Mouse (Mus musculus) 416B (cell line): ENCODE measurements around the gene Fam71e1.

Experiments used
- DNase-seq: peaks from one replicate; pipeline ENCODE4 v3.0.0; 2011; ENCODE audit warnings: low read depth

The Fam71e1 gene

DNA sequence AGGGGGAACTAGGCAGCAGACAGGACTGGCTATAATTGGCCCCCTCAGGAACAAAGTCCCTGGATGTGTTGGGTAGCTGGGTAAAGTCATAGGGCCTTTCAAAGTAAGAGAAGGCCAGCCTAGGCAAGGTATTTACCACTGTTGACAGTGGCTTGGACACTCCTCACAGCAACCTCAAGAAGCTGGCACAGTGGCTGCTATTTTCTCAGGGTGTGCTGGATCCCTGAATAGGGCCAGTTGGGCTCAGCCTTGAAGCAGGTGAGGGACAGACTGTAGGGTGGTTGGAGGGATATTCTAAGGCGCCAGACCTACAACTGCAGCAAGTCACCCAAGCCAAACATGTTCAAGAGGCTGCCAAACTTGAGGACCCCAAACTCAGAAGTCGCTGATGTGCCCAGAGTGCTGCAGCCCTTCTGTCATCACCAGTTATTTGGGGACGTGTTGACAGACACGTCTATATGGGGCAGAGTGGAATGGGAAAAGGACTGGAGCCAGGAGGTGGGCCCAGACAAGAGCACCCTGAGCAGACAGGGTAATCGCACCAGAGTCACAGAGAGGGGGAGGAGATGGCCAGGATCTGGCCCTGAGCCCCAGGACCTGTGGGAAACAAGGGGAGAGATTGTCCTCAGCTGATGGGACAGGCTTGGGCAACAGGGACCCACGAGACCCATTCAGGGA, 24.4 kb upstream of the Fam71e1 start:
- DNase-seq = no peak

DNA sequence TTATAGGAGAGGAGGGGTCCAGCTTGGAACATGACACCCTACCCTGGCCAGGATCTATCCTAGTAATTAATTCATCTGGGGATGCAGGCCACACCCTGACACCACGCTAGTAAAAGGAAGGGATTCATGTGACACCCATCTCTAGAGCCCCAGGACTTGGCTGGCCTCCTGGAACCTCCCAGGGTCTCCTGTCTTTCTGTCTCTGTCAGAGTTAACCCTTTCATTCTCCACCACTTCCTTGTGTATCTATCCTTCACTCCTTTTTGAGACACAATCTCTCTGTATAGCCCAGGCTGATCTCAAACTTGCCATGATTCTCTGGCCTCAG, 23.9 kb upstream of the Fam71e1 start:
- no peak for DNase-seq

DNA sequence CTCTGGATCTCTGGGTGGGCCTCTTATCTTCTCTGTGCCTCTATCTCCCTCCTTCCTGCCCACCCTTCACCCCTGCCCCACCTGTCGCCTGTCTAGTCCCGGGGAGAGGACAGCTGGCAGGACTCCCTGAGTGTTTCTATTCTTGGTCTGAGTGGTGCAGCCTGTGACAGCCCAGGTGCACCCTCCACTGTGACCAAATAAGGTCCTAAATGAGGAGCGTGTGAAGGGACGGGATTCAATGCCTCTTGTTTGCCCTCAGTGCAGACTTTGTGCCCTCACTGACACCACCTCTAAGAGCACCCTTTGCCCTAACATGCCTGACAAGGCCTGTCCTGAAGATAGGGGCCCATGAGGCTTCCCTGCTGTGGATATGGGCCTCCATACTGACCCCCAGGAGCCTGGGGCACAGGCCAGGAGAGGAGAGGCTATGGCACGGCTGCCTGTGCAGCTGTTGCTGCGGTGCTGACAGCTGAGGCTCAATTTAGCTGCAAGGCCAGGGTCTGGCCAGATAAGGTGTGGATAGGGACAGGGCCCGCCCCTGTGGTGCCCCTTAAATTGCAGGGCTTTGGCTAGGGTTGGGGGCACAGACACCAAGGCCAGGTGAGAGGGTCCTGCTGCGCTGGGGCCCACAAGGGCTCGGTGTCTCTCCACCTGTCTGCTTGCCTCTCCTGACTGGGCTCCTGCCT, 23.3 kb upstream of the Fam71e1 start:
- no peak for DNase-seq

DNA sequence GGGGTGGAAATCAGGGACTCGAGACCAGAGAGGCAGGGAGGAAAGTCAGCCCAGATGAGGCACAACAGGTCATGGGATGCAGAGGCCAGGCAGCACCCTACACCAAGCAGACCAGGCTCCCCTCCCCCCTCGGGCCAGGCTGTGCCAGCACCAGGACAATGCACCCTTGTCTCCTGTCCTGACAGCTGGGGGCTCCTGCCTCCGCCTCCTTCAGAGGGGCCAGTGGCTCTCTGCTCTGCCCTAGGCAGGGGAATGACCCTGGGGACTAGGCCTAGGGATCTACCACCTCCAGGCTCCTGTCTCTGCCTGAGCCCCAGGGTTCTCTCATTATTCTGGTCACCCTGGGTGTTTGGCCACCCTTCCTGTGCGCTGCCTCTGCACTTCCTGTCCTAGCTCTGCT, 22.0 kb upstream of the Fam71e1 start:
- no peak for DNase-seq

DNA sequence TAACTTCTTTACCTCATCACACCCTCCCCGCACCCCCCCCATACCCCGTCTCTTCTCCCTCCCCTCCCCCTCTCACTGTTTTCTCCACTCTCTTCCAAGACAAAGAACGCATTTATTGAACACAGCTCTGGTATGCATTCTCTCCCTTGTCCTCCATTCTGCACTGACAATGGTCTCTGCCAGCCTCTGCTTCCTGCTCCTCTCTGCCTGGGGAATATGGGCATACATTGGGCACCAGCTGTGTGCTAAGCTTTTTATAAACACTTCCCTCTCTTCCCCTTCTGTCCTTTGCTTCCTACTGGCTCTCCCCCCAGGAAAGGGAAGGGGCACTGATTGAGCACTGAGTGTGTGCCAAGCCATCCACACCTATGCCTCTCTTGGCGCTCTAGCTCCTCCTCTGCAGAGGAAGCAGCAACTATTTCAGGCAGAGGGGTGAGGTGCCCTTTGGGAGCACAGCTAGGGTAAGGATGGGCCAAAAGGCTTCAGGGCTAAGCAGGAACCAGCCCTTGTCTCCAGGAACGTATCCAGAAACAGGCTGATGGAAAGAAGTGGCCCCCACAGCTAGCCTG, 21.3 kb upstream of the Fam71e1 start:
- no peak for DNase-seq

DNA sequence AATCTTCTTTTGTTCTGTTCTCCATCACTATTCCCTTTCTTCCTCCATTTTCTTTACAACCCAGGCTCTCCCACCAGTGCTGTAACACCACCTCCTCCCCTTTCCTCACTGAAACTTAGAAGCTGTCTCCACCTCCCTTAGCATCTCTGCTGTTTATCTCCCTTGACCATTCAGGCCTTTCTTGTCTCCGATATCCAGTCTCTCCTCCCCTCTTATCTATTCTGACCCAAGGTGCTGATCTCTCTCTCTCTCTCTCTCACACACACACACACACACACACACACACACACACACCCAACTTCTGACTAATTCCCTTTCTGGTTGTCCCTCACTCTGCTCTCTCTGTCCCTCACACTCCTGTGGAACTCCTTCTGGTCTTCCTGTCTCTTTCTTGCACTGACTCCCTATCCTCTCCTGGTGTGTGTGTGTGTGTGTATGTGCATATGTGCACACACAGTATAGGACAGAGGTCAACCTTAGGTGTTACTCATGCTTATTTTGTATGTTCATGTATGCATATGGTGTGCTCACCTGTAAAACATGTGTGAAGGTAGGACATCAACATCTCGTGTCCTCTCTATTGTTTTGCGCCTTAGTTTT, 13.4 kb upstream of the Fam71e1 start:
- no peak for DNase-seq

DNA sequence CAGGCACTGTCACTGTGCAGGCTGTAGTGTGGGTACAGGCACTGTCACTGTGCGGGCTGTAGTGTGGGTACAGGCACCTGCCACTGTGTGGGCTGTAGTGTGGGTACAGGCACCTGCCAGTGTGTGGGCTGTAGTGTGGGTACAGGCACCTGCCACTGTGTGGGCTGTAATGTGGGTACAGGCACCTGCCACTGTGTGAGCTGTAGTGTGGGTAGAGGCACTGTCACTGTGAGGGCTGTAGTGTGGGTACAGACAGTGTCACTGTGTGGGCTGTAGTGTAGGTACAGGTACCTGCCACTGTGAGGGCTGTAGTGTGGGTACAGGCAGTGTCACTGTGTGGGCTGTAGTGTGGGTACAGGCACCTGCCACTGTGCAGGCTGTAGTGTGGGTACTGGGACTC, 12.3 kb upstream of the Fam71e1 start:
- DNase-seq = no peak

DNA sequence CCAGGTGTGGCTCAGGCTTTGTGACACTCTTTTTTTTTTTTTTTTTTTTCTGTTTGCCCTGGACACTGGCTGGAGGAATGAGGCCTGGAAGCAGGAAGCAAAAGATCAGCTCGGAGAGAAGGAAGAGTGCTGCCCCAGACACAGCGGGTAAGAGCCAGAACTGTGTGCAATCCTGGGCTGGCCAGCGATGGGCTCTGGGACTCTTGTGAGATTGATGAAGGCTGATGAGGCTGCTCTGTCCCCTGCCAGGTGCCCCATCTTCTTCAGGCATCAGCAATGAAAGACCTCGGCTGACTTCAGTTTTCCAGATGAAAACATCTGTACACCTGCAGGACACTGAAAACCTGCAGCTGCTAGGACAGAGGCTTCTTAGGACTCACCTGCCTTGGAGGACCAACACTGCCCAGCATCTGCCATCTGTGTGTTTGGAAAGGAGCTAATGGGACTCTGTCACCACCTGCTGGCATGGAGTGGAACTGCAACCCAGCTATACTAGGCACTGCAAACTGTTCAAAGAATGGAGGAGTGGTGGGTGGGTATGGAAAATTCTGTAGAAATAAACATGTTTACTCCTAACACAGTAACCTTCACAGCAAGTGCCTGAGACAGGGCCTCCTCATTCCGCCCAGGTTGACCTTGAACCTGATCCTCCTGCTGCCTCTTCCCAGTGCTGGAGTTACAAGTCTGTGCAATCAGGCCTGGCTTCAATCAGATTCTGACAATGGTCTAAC, 11.4 kb upstream of the Fam71e1 start:
- peak; percentile 60 for DNase-seq

DNA sequence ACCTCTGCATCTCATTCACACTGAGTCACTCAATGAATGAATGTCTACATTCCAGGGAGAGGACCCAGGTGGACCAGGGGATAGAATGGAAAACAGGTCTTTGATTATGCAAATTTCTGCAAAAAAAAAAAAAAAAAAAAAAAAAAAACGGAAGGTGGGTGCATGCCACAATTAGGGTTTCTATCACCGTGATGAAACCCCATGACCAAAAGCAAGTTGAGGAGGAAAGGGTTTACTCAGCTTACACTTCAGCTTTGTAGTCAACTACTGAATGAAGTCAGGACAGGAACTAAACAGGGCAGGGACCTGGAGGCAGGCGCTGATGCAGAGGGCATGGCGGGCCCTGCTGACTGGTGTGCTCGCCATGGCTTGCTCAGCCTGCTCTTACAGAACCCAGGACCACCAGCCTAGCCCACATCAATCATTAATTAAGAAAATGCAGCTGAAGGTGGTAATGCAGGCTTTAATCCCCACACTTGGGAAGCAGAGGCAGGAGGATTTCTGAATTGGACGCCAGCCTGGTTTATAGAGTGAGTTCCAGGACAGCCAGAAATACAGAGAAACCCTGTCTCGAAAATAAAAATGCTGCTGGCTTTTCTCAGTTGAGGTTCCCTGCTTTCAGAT, 10.7 kb upstream of the Fam71e1 start:
- DNase-seq = no peak

DNA sequence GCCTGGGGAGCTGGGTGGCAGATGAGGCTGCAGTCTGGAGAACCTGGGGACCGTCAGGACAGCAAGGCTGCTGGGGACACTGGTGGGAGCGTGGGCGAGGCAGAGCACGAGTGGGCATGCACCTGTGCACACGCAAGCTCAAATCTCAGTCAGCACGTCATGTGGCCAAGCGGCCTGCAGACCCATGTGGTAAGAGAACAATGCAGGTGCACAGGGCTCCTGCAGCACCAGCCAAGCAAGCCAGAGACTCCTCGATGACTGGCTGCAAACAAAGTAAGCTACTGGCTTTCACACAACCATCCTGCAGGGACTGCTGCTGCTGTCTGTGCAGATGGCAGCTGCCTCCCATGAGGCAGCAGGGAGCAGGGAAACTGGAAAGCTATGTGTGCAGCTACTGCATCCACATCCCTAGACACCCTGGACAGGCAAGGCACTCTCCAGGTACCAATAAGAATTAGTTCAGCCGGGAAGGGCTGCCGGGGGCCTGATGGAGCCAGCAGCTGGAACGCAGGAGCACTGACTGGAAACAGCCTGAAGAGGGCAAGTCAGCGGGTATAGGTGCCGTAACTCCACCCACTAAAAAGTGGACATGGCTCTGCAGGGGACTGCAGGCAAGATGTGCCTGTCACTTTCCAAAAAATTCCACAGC, 9.3 kb upstream of the Fam71e1 start:
- no peak for DNase-seq

DNA sequence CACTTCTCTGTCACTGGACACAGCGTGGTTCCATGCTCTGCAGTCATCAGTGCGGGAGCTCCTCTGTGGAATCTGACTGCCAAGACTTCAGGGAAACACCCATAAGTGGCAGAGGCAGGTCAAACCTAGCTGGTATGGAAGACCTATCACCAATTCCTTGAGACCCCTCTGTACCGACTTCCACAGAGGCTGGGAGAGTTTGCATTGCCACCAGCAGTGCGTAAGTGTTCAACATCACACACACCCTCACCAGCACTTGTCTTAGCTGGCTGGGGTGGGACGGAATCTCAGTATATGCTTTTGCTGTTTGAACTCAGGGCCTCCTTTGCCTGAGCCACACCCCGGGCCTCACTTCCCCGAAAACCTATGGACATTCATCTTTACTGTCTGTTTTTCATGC, 8.4 kb upstream of the Fam71e1 start:
- no peak for DNase-seq

DNA sequence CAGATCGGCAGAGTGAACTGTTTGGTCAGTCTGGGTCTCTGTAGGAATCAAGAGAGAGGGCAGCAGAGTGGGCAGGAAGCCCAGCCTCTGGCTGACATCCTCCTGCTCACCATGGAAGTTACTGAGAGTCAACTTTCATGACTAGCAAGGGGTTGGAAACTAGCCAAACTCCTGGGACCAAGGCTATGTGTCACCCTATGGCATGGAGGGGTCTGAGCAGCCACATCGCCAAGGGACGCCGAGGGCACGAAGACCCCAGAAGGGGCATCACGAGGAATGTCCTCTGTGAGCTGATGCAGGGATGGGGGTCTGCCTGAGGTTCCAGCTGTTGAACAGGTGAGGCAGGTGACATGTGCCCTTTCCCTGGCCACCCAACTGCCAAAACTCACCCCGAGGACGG, 7.8 kb upstream of the Fam71e1 start:
- DNase-seq = peak; percentile 23

DNA sequence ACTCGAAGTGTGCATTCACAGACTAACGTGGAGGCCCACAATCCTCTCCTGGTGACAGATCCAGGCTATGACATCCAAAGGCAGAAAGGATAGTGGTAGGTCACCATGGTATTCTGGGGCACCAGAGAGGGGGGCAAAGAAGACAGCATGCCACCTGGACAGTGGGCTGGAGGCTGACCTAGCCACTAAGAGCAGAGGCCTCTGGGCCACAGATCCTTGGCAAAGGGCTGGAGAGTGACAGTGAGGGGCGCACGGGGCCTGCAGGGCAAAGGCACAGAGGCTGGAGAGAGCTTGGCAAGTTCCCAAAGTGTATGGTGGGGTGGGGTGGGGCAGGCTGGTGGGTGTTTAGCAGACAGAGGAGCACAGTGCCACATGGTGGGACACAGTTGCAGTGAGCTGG, 6.1 kb upstream of the Fam71e1 start:
- DNase-seq = no peak

DNA sequence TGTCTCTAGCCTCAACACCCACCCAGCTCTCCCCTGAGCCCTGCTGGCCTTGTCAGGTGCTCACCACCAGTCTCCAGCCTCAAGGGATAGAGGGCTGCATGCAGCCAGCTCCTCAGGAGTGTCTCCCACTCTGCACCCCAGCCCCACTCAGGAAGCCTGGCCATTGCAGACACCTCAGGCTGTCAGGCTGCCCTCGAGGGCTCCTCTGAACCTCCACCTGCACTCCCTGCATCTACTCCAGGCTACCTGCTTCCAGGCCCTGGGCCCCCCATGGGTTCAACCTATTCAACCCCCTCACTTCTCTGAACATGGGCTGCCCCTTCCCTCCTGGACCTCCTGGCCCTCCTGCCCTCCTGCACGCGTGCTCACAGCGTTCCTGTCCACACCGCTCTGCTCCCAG, 5.0 kb upstream of the Fam71e1 start:
- no peak for DNase-seq

DNA sequence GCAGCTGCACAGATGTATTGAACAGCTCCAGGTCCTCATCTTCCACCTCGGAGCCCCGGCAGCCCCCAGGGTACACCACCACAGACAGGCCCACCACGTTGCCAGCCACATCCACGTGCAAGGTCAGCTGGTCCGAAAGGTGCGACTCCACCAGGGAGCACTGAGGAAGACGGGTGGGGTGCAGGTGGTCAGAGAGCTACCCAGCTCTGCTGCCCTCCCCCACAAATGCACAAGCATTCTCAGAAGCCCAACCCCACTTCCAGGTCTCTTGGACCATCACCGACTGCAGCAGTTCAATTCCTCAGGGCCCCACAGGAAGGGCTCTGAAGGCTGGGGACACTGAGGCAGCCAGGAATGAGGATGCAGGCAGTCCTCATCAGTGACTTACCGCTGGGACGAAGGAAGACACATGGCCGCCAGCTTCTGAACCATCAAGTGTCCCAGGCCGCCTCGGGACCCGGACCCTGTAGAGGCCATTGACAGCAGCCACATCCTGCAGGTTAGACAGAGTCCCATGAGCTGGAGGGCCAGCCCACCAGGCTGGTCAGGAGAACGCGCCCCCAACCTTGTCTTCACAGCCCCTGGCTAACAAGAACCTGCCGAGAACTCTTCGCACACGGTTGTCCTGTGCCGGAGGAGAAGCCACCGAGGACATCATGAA, 4.1 kb upstream of the Fam71e1 start:
- DNase-seq = no peak

DNA sequence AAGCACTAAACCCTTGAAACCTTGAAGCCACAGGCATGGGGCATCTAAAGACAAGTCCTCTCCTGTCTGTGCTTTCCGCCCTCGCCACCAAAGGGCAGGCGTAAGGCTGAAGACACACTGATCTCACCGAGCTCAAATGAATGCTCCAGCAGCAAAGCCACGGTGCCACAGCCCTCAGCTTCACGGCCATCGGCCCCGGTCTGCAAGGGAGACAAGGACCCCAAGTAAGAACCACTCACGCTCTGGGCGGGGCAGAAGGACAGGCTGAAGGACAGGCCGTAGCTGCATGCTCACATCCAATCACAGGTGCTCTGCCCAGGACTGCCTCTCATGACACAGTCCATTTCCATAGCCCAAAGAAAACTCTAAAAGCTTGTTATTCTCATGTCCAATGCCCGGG, 1.7 kb upstream of the Fam71e1 start:
- DNase-seq = no peak

DNA sequence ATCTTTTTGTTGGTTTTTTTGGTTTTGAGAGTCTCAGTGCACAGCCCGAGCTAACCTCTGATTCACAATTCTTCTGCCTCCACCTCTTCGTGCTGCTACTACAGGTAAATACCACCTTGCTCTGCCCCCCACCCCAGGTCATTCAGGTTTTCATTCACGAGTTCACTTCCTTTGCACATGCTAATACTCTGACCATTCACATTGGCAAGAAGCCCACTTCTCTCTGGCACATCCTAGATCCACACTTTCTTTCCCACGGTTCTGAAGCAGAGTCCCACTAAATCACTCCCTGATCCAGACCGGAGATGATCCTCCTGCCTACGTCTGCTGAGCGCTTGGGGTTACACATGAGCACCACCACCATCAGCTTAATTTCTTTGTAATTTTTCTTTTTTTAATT, 1.3 kb upstream of the Fam71e1 start:
- DNase-seq = no peak

DNA sequence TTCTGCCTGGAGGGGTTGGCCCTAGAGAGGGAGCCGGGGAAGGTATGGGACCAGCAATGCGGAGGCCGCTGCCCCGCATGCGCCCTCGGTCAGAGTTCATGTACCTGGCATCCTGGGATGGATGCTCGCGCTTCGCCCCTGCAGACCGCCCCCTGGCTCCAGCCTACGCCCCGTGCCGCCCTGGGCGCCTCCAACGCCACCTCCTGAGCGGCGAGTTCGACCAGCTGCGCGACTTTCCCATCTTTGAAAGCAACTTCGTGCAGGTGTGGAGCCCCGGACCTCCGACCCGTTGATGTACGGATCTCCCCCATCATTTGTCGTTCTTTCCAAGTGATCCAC, 359 bp downstream of the Fam71e1 start:
- no peak for DNase-seq

DNA sequence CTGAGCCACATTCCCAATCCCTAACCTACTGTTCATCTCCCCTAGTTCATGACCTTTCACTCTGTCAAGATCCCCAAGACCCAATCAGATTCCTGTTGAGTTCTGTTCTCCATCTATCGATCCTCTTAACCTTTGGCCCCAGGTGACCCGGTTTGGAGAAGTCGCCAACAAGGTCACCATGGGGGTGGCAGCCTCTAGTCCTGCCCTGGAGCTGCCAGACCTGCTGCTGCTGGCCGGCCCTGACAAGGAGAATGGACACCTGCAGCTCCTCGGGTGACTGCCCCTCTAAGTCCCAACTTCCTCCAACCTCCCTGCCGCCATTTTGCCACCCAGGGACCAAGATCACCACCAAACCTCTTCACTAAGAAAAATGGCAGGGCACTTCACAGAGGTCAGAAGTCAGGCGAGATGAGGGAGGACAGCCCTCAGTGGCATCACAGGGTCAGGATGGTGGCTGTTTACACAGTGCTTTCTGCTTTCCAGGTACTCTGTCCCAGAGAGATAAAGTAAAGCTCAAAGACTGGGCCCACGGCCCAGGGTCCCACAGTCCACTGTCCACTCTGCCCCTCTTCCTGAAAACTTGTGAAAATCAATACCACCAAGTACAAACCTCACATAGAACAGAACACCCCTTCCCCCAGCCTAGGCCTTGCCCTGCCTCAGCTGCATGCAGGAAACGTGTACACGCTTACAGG, 1.1 kb downstream of the Fam71e1 start:
- DNase-seq = no peak

DNA sequence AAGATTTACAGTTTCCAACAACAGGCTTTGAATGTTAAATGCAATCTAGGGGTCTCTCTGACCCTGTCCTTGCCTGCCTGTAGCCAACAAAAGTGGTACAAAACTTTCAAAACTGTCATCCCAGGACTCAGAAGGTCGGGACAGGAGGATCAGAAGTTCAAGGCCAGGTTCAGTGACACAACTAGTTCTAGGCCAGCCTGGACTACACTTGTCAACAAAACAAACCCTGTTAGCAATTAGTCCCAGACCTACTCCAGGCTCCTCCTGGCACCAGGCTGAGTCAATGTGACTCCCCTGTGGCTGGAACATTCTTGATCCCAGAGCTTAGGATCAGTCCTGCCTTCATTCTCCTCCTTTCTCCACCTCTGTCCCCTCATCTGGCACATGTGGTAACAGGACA, 2.5 kb downstream of the Fam71e1 start:
- DNase-seq = no peak

DNA sequence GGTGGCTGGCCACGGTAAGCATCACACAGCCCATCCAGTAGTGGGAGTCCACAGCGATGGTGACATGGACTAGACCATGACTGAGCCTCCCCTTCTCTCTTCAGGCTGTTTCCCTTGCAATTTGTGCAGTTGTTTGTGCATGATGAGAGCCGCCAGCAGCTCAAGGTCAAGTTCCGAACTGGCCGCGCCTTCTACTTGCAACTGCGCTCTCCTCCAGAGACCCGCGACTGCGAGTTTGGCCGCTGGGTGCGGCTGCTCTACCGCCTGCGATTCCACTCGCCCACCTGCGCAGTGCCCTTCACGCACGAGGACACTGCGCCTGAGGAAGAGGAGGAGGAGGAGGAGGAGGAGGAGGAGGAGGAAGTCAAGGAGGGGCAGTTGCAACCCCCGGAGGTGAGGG, 3.7 kb downstream of the Fam71e1 start:
- no peak for DNase-seq
